Mouse (Mus musculus): ENCODE results near the gene Rsl24d1. TPM values are rescaled to one million over a fixed set of nuclear protein-coding genes. Genes with fewer than 3 reads are reported as not detected.
"Not testable (repeated sequence)": the region's sequence is repeated elsewhere in the genome, so short reads cannot be mapped to it uniquely, and the experiment has no call there.

Gene Rsl24d1
- 133 and 137 TPM in 2 replicates for polyA plus RNA-seq (2016; fragmentation: Nextera tagmentation; extraction: Ambion mirVana)

- H3K27ac ChIP-seq, result peak within 1 kb of the TSS; percentile 80
- no peaks in the 10 kb centered on the region for H3K27me3 ChIP-seq
- H3K4me1 ChIP-seq, result peaks cover 7% of the 10 kb centered on the region
- peak; percentile 96 for ATAC-seq (ENCODE audit: low FRiP score)
- H3K9me3 ChIP-seq, result no peaks in the 10 kb centered on the region
- peaks cover 20% of the 10 kb centered on the region for H3K36me3 ChIP-seq (replicated peaks)
- under 1% methylated on average over 64 of the region's 64 CpGs for WGBS
- H3K9ac ChIP-seq, result peak within 1 kb of the TSS; percentile 89
- H3K4me2 ChIP-seq, result peak within 1 kb of the TSS; percentile 86
- peak within 1 kb of the TSS; percentile 97 for H3K4me3 ChIP-seq (replicated peaks)
Measured at GRCm38 (mm10) chr9:73112919-73113906, at the start of gene Rsl24d1. Gene Rsl24d1, plus strand, starts transcription at chr9:73113426.

GRCm38 (mm10) chr9:73063621-73064290, 49.5 kb upstream of the Rsl24d1 start:
- Histone ChIP-seq H3K36me3 (replicated peaks) (no peaks in the 10 kb centered on the region), H3K4me3 (replicated peaks) (no peak overlapping the region), H3K4me1 (peaks cover 12% of the 10 kb centered on the region), H3K27me3 (no peaks in the 10 kb centered on the region), H3K9ac (no peak overlapping the region), H3K9me3 (no peaks in the 10 kb centered on the region), H3K27ac (no peak overlapping the region), H3K4me2 (no peak overlapping the region)
- ATAC-seq (ENCODE audit: low FRiP score), result 0 out of 2 replicates have a peak, but pooled peaks have one; percentile 27
- WGBS, result 30% methylated on average over 15 of the region's 15 CpGs

GRCm38 (mm10) chr9:73067086-73067485, 46.1 kb upstream of the Rsl24d1 start:
- Histone ChIP-seq H3K9me3 (no peaks in the 10 kb centered on the region), H3K27ac (no peak overlapping the region), H3K4me3 (replicated peaks) (no peak overlapping the region), H3K36me3 (replicated peaks) (no peaks in the 10 kb centered on the region), H3K4me1 (peaks cover 12% of the 10 kb centered on the region), H3K9ac (no peak overlapping the region), H3K4me2 (peak overlapping the region; percentile 1; the same call in 1 of the 2 replicates), H3K27me3 (no peaks in the 10 kb centered on the region)
- ATAC-seq (ENCODE audit: low FRiP score), result 0 out of 2 replicates have a peak, but pooled peaks have one; percentile 33
- 57% methylated on average over 10 of the region's 10 CpGs for WGBS

- Histone ChIP-seq H3K9ac (no peak overlapping the region), H3K4me1 (peaks cover 12% of the 10 kb centered on the region), H3K36me3 (replicated peaks) (no peaks in the 10 kb centered on the region), H3K4me2 (no peak overlapping the region), H3K9me3 (no peaks in the 10 kb centered on the region), H3K4me3 (replicated peaks) (no peak overlapping the region), H3K27ac (no peak overlapping the region), H3K27me3 (no peaks in the 10 kb centered on the region)
- 74% methylated on average over 6 of the region's 6 CpGs for WGBS
- no peak for ATAC-seq (ENCODE audit: low FRiP score)
Measured at GRCm38 (mm10) chr9:73068230-73068679, 45.0 kb upstream of the Rsl24d1 start.

GRCm38 (mm10) chr9:73068688-73069087, 44.5 kb upstream of the Rsl24d1 start:
- no peak for ATAC-seq (ENCODE audit: low FRiP score)
- H3K27me3 ChIP-seq, result no peaks in the 10 kb centered on the region
- no peak overlapping the region for H3K27ac ChIP-seq
- H3K4me2 ChIP-seq, result no peak overlapping the region
- H3K4me3 ChIP-seq (replicated peaks), result no peak overlapping the region
- no peaks in the 10 kb centered on the region for H3K36me3 ChIP-seq (replicated peaks)
- H3K9me3 ChIP-seq, result no peaks in the 10 kb centered on the region
- no peak overlapping the region for H3K9ac ChIP-seq
- H3K4me1 ChIP-seq, result peaks cover 7% of the 10 kb centered on the region
- 92% methylated on average over 6 of the region's 6 CpGs for WGBS

- Histone ChIP-seq H3K4me1 (peaks cover 3% of the 10 kb centered on the region; the same call in 1 of the 2 replicates), H3K36me3 (replicated peaks) (no peaks in the 10 kb centered on the region), H3K4me3 (replicated peaks) (no peak overlapping the region), H3K4me2 (no peak overlapping the region), H3K9ac (no peak overlapping the region), H3K27me3 (no peaks in the 10 kb centered on the region), H3K9me3 (no peaks in the 10 kb centered on the region), H3K27ac (no peak overlapping the region)
- WGBS, result 70% methylated on average over 10 of the region's 10 CpGs
- no peak for ATAC-seq (ENCODE audit: low FRiP score)
Measured at GRCm38 (mm10) chr9:73070971-73071659, 42.1 kb upstream of the Rsl24d1 start.

GRCm38 (mm10) chr9:73072426-73072825, 40.8 kb upstream of the Rsl24d1 start:
- ATAC-seq (ENCODE audit: low FRiP score), result no peak
- Histone ChIP-seq H3K27ac (no peak overlapping the region), H3K9ac (no peak overlapping the region), H3K27me3 (no peaks in the 10 kb centered on the region), H3K36me3 (replicated peaks) (no peaks in the 10 kb centered on the region), H3K9me3 (no peaks in the 10 kb centered on the region), H3K4me3 (replicated peaks) (no peak overlapping the region), H3K4me1 (no peaks in the 10 kb centered on the region), H3K4me2 (no peak overlapping the region)
- 85% methylated on average over 8 of the region's 8 CpGs for WGBS

- H3K9me3 ChIP-seq, result no peaks in the 10 kb centered on the region
- no peak for ATAC-seq (ENCODE audit: low FRiP score)
Measured at GRCm38 (mm10) chr9:73073169-73073568, 40.1 kb upstream of the Rsl24d1 start.

GRCm38 (mm10) chr9:73079349-73079748, 33.9 kb upstream of the Rsl24d1 start:
- not testable (repeated sequence) for H3K4me2 ChIP-seq; ATAC-seq (ENCODE audit: low FRiP score)
- WGBS, result 84% methylated on average over 11 of the region's 12 CpGs

More at GRCm38 (mm10) chr9:73073169-73073568, 40.1 kb upstream of the Rsl24d1 start:
- Histone ChIP-seq H3K9ac (no peak overlapping the region), H3K4me1 (no peaks in the 10 kb centered on the region), H3K4me2 (no peak overlapping the region), H3K27me3 (no peaks in the 10 kb centered on the region), H3K4me3 (replicated peaks) (no peak overlapping the region), H3K36me3 (replicated peaks) (no peaks in the 10 kb centered on the region), H3K27ac (no peak overlapping the region)
- WGBS, result 91% methylated on average over 5 of the region's 5 CpGs

GRCm38 (mm10) chr9:73079801-73080325, 33.4 kb upstream of the Rsl24d1 start:
- no peaks in the 10 kb centered on the region for H3K27me3 ChIP-seq
- H3K4me3 ChIP-seq (replicated peaks), result no peak overlapping the region
- ATAC-seq (ENCODE audit: low FRiP score), result no peak
- H3K4me2 ChIP-seq, result no peak overlapping the region
- no peak overlapping the region for H3K9ac ChIP-seq
- H3K36me3 ChIP-seq (replicated peaks), result no peaks in the 10 kb centered on the region
- H3K4me1 ChIP-seq, result no peaks in the 10 kb centered on the region
- no peaks in the 10 kb centered on the region for H3K9me3 ChIP-seq
- WGBS, result 33% methylated on average over 7 of the region's 7 CpGs
- H3K27ac ChIP-seq, result no peak overlapping the region

More at GRCm38 (mm10) chr9:73079349-73079748, 33.9 kb upstream of the Rsl24d1 start:
- not testable (repeated sequence) for H3K4me3 ChIP-seq (replicated peaks); H3K9ac ChIP-seq; H3K27ac ChIP-seq; H3K36me3 ChIP-seq (replicated peaks); H3K4me1 ChIP-seq; H3K27me3 ChIP-seq; H3K9me3 ChIP-seq

GRCm38 (mm10) chr9:73082291-73083000, 30.8 kb upstream of the Rsl24d1 start:
- 88% methylated on average over 8 of the region's 8 CpGs for WGBS
- H3K27ac ChIP-seq, result no peak overlapping the region
- no peaks in the 10 kb centered on the region for H3K27me3 ChIP-seq
- no peak overlapping the region for H3K9ac ChIP-seq
- no peak for ATAC-seq (ENCODE audit: low FRiP score)
- no peaks in the 10 kb centered on the region for H3K36me3 ChIP-seq (replicated peaks)
- no peaks in the 10 kb centered on the region for H3K4me1 ChIP-seq
- H3K4me2 ChIP-seq, result no peak overlapping the region
- no peak overlapping the region for H3K4me3 ChIP-seq (replicated peaks)
- H3K9me3 ChIP-seq, result no peaks in the 10 kb centered on the region

All from forebrain, embryonic 12.5 days (tissue).